Mouse (Mus musculus): Measurements from ENCODE around the gene Gli3.

DNA sequence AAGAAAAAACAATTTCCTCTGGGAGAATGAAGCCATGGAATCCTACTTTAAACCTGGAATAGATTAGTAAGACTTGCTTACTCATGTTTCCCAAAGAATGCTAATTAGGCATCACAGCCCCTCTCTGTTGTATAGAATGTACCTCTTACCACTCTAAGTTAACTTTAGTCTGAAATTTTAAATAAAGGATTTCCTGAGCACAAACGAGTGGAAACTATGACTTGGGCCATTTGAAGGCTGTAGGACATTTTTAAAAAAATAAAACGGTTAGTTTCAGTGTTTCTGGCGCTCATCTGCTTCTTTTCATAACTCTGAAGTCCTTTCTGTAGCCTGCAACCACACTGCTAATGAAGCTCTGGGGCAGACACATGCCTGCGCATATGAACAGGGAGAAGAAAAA lies 83.2 kb downstream of the Gli3 start:
- TF ChIP-seq CTCF (IDR thresholded peaks at IDR 0.05; ENCODE audit: low read depth, low read length), result no peak
- no peak for TF ChIP-seq POLR2A (IDR thresholded peaks at IDR 0.05; ENCODE audit: extremely low read depth, insufficient read depth, low read length)
